Mouse (Mus musculus) liver, embryonic 16.5 days (tissue): ENCODE measurements at regions not wholly inside any gene's neighbourhood (a gene's known extent, or its start where the extent isn't known, plus 50 kb on each side); places are given as distances from the start of the nearest gene placed in this dataset.

Experiments used
- ATAC-seq: fragments of 200-750 bp; cut with Nextera tagmentation; 2 replicates; pipeline ENCODE4 v1.8.0; 2017; ENCODE audit warnings: low read depth, mild to moderate bottlenecking, moderate number of reproducible peaks, moderate library complexity
- H3K27ac ChIP-seq: fragments of 300-500 bp; sonication (generic); 2 replicates; pipeline ENCODE4 v1.5.1; 2014; ENCODE audit warnings: mild to moderate bottlenecking, low read length
- H3K27me3 ChIP-seq: fragments of 300-500 bp; sonication (generic); 2 replicates; pipeline ENCODE4 v1.6.1; 2014; ENCODE audit warnings: low read depth, low read length, mixed read lengths; ENCODE audit not compliant: control insufficient read depth, insufficient read depth
- H3K36me3 ChIP-seq: fragments of 300-500 bp; sonication (generic); 2 replicates; pipeline ENCODE4 v1.6.1; 2014; ENCODE audit warnings: mild to moderate bottlenecking; ENCODE audit not compliant: control insufficient read depth, insufficient read depth
- H3K4me1 ChIP-seq: fragments of 300-500 bp; sonication (generic); 2 replicates; pipeline ENCODE4 v1.6.1; 2014; ENCODE audit warnings: low read depth, low read length, mixed read lengths; ENCODE audit not compliant: control insufficient read depth
- H3K4me2 ChIP-seq: fragments of 300-500 bp; sonication (generic); 2 replicates; pipeline ENCODE4 v1.6.1; 2014; ENCODE audit warnings: low read depth, low read length, mixed read lengths
- H3K4me3 ChIP-seq: fragments of 300-500 bp; sonication (generic); 2 replicates; pipeline ENCODE4 v1.5.1; 2014; ENCODE audit warnings: low read depth, mild to moderate bottlenecking, low read length
- H3K9ac ChIP-seq: fragments of 300-500 bp; sonication (generic); 2 replicates; pipeline ENCODE4 v1.6.1; 2014; ENCODE audit warnings: low read depth, low read length
- H3K9me3 ChIP-seq: fragments of 300-500 bp; sonication (generic); replicated peaks from 2 replicates; pipeline ENCODE4 v1.6.1; 2016; ENCODE audit warnings: low read length; ENCODE audit not compliant: control insufficient read depth
- WGBS: fragments of 180-500 bp; shearing (Covaris S2); extraction: QIAGEN DNeasy Blood & Tissue Kit; methylation state at CpG from one replicate; pipeline ENCODE4 v1.1.7; 2014; ENCODE audit not compliant: insufficient replicate concordance; 5-methylcytosine and 5-hydroxymethylcytosine counted together

- WGBS, result 55% methylated on average over 5 of the region's 5 CpGs
- Histone ChIP-seq H3K36me3 (no peaks in the 10 kb centered on the region), H3K9ac (no peak overlapping the region), H3K4me3 (no peak overlapping the region), H3K4me2 (no peak overlapping the region), H3K9me3 (no peaks in the 10 kb centered on the region), H3K27me3 (no peaks in the 10 kb centered on the region), H3K27ac (no peak overlapping the region), H3K4me1 (no peaks in the 10 kb centered on the region)
- ATAC-seq, result no peak
Observed at GRCm38 (mm10) chr13:102447310-102447709, 246.0 kb upstream of the Cd180 start.

- H3K4me2 ChIP-seq, result no peak overlapping the region
- 55% methylated on average over 8 of the region's 8 CpGs for WGBS
- no peaks in the 10 kb centered on the region for H3K9me3 ChIP-seq
- no peak overlapping the region for H3K27ac ChIP-seq
- H3K4me3 ChIP-seq, result no peak overlapping the region
- no peaks in the 10 kb centered on the region for H3K4me1 ChIP-seq
- no peak for ATAC-seq
- H3K27me3 ChIP-seq, result no peaks in the 10 kb centered on the region
- no peak overlapping the region for H3K9ac ChIP-seq
- H3K36me3 ChIP-seq, result no peaks in the 10 kb centered on the region
Observed at GRCm38 (mm10) chr13:102449416-102450121, 243.8 kb upstream of the Cd180 start.

GRCm38 (mm10) chr13:102451176-102451575 lies 242.2 kb upstream of the Cd180 start:
- Histone ChIP-seq H3K9me3 (no peaks in the 10 kb centered on the region), H3K9ac (no peak overlapping the region), H3K4me2 (no peak overlapping the region), H3K4me1 (no peaks in the 10 kb centered on the region), H3K4me3 (no peak overlapping the region), H3K27ac (no peak overlapping the region), H3K36me3 (no peaks in the 10 kb centered on the region), H3K27me3 (no peaks in the 10 kb centered on the region)
- no peak for ATAC-seq
- 64% methylated on average over 7 of the region's 7 CpGs for WGBS

GRCm38 (mm10) chr13:102458711-102459110 lies 234.6 kb upstream of the Cd180 start:
- ATAC-seq, result no peak
- no peaks in the 10 kb centered on the region for H3K4me1 ChIP-seq

DNA sequence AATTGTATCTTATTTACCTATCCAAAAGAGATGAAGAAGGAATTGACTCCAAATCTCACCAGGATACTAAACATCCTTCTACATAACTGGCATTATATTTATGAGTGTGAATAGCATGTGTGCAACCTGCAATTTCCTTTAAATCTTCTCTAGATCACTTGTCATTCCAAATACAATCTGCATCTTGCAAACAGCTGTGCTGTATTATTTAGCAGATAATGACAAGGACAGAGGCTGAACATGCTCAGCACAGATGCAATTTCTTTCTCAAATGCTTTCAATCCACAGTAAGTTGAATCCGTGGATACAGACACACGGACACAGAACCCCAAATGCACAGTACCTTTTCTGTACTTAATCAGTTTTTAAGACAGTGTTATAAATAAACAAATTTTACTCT lies 229.4 kb upstream of the Cd180 start:
- Histone ChIP-seq H3K4me1 (no peaks in the 10 kb centered on the region), H3K36me3 (no peaks in the 10 kb centered on the region), H3K4me3 (no peak overlapping the region), H3K27ac (no peak overlapping the region), H3K27me3 (no peaks in the 10 kb centered on the region), H3K9me3 (no peaks in the 10 kb centered on the region), H3K9ac (no peak overlapping the region), H3K4me2 (no peak overlapping the region)
- WGBS, result 58% methylated on average over 2 of the region's 2 CpGs
- no peak for ATAC-seq

More at GRCm38 (mm10) chr13:102458711-102459110, 234.6 kb upstream of the Cd180 start:
- H3K27me3 ChIP-seq, result no peaks in the 10 kb centered on the region
- H3K4me2 ChIP-seq, result no peak overlapping the region
- H3K9me3 ChIP-seq, result no peaks in the 10 kb centered on the region
- H3K4me3 ChIP-seq, result no peak overlapping the region
- no peak overlapping the region for H3K9ac ChIP-seq
- 36% methylated on average over 2 of the region's 2 CpGs for WGBS
- no peak overlapping the region for H3K27ac ChIP-seq
- no peaks in the 10 kb centered on the region for H3K36me3 ChIP-seq

- Histone ChIP-seq H3K27me3 (no peaks in the 10 kb centered on the region), H3K4me3 (no peak overlapping the region), H3K27ac (no peak overlapping the region), H3K36me3 (no peaks in the 10 kb centered on the region), H3K4me2 (no peak overlapping the region), H3K4me1 (no peaks in the 10 kb centered on the region), H3K9me3 (no peaks in the 10 kb centered on the region), H3K9ac (no peak overlapping the region)
- WGBS, result 60% methylated on average over 3 of the region's 3 CpGs
- no peak for ATAC-seq
Observed at GRCm38 (mm10) chr13:102481906-102482305, 211.5 kb upstream of the Cd180 start.

- WGBS, result 65% methylated on average over 3 of the region's 3 CpGs
Observed at GRCm38 (mm10) chr13:102482451-102482850, 210.9 kb upstream of the Cd180 start.

GRCm38 (mm10) chr13:102487416-102488097 lies 205.8 kb upstream of the Cd180 start:
- no peaks in the 10 kb centered on the region for H3K36me3 ChIP-seq
- no peaks in the 10 kb centered on the region for H3K4me1 ChIP-seq
- H3K9me3 ChIP-seq, result no peaks in the 10 kb centered on the region
- WGBS, result 51% methylated on average over 4 of the region's 4 CpGs
- no peak overlapping the region for H3K4me2 ChIP-seq
- ATAC-seq, result no peak
- no peak overlapping the region for H3K27ac ChIP-seq
- no peak overlapping the region for H3K9ac ChIP-seq
- H3K4me3 ChIP-seq, result no peak overlapping the region
- no peaks in the 10 kb centered on the region for H3K27me3 ChIP-seq

More at GRCm38 (mm10) chr13:102482451-102482850, 210.9 kb upstream of the Cd180 start:
- no peaks in the 10 kb centered on the region for H3K36me3 ChIP-seq
- no peaks in the 10 kb centered on the region for H3K27me3 ChIP-seq
- no peak for ATAC-seq
- no peak overlapping the region for H3K4me3 ChIP-seq
- H3K4me1 ChIP-seq, result no peaks in the 10 kb centered on the region
- H3K9ac ChIP-seq, result no peak overlapping the region
- no peak overlapping the region for H3K27ac ChIP-seq
- no peak overlapping the region for H3K4me2 ChIP-seq
- H3K9me3 ChIP-seq, result no peaks in the 10 kb centered on the region

GRCm38 (mm10) chr13:102491370-102491769 lies 202.0 kb upstream of the Cd180 start:
- Histone ChIP-seq H3K9ac (no peak overlapping the region), H3K27ac (no peak overlapping the region), H3K27me3 (no peaks in the 10 kb centered on the region), H3K4me3 (no peak overlapping the region), H3K9me3 (no peaks in the 10 kb centered on the region), H3K36me3 (no peaks in the 10 kb centered on the region), H3K4me1 (no peaks in the 10 kb centered on the region), H3K4me2 (no peak overlapping the region)
- WGBS, result 71% methylated on average over 4 of the region's 4 CpGs
- no peak for ATAC-seq
